Mouse (Mus musculus) left cerebral cortex, adult 8-10 months (tissue): ENCODE measurements around the gene Grik1. TPM values are rescaled to one million over a fixed set of nuclear protein-coding genes. Genes with fewer than 3 reads are reported as not detected.
A peak's percentile ranks its signal among the peaks of the same experiment; 100 is the strongest.

ENCODE experiments used
- DNase-seq, 2 experiments: peaks; one replicate each; pipeline ENCODE4 v3.0.0; 2022; ENCODE audit warnings: low spot score in 2 of 2
- total RNA-seq, 4 experiments: library from RNA; stranded (reverse); gene quantifications; 2 replicates each; pipeline ENCODE4 v1.2.4; 2022

Gene Grik1
- total RNA-seq, 4 experiments from 2014 or later, result 17.6 to 19.4 (median 19.0) TPM

- DNase-seq, result no peak
Measured at GRCm38 (mm10) chr16:87875927-87876326, 414.1 kb downstream of the Grik1 start.

- peak in 1 of 2 experiments; percentile 9 for DNase-seq
Measured at GRCm38 (mm10) chr16:87864526-87864925, 425.5 kb downstream of the Grik1 start.

- DNase-seq, result no peak
Measured at GRCm38 (mm10) chr16:87861722-87862121, 428.3 kb downstream of the Grik1 start.

GRCm38 (mm10) chr16:87853451-87854085 is 436.5 kb downstream of the Grik1 start:
- DNase-seq, result no peak

- no peak for DNase-seq
Measured at GRCm38 (mm10) chr16:87851550-87851949, 438.5 kb downstream of the Grik1 start.

- DNase-seq, result no peak
Measured at GRCm38 (mm10) chr16:87848799-87849198, 441.3 kb downstream of the Grik1 start.

Other genes starting within 250 kb of the Grik1 start
- not detected for gene Cldn17, start 216.7 kb upstream of the Grik1 start, total RNA-seq